Mouse (Mus musculus): ENCODE results near the gene Tmem189.
"Not testable (repeated sequence)": the region's sequence is repeated elsewhere in the genome, so short reads cannot be mapped to it uniquely, and the experiment has no call there.

Gene Tmem189

GRCm38 (mm10) chr2:167622965-167623364, 66.7 kb downstream of the Tmem189 start:
- DNase-seq (ENCODE audit: low read depth, low spot score), result no peak

GRCm38 (mm10) chr2:167622352-167622751, 67.3 kb downstream of the Tmem189 start:
- DNase-seq (ENCODE audit: low read depth, low spot score), result peak; percentile 56

GRCm38 (mm10) chr2:167621255-167622087, 68.2 kb downstream of the Tmem189 start:
- no peak for DNase-seq (ENCODE audit: low read depth, low spot score)

DNA sequence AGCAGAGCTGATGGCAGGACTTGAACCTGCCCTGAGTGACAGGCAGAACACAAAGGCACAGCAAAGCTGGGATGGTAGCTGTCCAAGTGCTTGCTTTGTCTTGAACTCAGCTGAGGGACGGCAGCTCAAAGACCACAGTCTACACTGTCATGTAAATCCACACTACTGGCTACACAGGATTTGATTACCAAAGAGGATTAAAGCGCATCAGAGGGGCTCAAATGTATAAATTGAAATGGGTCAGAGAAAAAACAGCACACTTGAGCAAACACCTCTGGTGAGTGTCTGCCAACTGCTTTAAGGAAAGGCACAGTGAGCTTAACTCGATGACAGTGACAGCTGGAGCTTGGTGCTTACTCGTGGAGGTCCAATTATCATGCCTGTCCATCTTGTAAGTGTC, 72.2 kb downstream of the Tmem189 start:
- no peak for DNase-seq (ENCODE audit: low read depth, low spot score)

GRCm38 (mm10) chr2:167617034-167617433, 72.6 kb downstream of the Tmem189 start:
- no peak for DNase-seq (ENCODE audit: low read depth, low spot score)

- DNase-seq (ENCODE audit: low read depth, low spot score), result not testable (repeated sequence)
Measured at GRCm38 (mm10) chr2:167613335-167613734, 76.3 kb downstream of the Tmem189 start.

- no peak for DNase-seq (ENCODE audit: low read depth, low spot score)
Measured at GRCm38 (mm10) chr2:167612122-167612521, 77.5 kb downstream of the Tmem189 start.

- DNase-seq (ENCODE audit: low read depth, low spot score), result no peak
Measured at GRCm38 (mm10) chr2:167611287-167611686, 78.3 kb downstream of the Tmem189 start.

- no peak for DNase-seq (ENCODE audit: low read depth, low spot score)
Measured at GRCm38 (mm10) chr2:167606745-167607123, 82.9 kb downstream of the Tmem189 start.

DNA sequence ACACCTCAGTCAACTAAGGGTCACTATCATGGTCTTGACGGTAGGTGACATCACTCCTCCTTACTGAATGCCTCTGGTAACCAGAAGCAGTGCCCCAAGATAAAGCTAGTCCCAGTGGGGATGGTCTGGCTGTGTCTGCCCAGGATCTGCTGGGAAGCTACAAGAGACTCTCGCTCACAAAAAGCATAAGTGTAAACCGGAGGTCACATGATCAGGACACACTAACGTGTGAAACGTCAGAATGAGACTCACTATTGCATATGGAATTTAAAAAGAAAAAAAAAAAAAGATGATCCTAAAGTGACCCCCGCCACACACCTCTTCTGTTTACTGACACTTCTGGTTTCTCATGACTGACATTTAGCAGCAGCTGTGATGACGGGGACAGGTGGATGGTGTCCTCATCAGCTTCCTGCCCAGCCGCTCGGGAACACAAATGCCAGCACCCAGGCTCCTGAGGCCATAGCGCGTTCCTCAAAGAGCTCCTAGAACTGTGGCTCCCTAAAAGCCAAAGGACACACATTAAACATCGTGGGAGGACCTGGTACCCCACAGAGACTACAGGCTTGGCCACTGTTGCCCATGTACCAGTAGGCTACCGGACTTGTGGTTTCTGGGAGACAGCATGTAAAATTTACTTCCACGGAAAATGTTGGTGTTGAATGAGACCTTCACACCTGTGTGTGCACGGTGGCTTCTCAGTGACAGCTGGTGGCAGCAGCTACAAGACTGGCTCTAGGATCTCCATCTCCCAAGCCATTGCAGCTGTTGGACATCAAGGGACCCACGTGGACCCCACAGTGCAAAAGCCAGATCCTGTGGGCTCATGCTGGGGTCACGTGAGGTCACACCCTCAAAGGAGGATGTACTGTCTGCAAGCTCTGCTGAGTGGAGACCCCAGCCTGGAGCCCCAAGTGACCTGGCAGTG, 83.5 kb downstream of the Tmem189 start:
- DNase-seq (ENCODE audit: low read depth, low spot score), result no peak

DNA sequence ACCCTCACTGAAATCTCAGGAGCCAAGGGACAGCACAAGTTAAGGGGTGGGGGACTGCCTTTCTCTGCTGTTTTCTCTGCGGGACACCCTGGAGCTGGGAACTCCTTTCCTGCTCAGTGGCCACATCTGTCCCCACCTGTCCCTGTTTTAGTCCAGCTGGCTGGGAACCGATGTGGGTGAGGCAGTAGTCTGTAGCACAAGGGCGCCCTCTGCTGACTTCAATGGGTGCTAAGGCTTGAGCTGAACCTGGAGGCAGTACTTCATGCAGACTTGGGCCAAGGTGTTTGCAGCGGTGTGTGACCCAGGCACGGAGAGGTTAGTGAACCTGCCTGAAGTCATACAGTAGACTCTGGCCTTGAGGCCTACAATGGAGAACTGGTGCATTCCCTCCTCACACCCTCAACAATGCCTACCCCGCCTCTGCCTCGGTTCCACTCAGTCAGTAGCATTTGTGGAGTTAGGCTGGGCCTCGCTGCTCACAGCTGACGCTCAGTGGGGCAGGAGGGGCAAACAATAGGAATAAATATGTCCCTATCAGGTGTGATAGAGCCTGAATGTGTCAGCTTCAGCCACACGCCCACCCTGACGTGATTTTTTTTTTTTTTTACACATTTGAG, 84.3 kb downstream of the Tmem189 start:
- DNase-seq (ENCODE audit: low read depth, low spot score), result peak; percentile 91

DNA sequence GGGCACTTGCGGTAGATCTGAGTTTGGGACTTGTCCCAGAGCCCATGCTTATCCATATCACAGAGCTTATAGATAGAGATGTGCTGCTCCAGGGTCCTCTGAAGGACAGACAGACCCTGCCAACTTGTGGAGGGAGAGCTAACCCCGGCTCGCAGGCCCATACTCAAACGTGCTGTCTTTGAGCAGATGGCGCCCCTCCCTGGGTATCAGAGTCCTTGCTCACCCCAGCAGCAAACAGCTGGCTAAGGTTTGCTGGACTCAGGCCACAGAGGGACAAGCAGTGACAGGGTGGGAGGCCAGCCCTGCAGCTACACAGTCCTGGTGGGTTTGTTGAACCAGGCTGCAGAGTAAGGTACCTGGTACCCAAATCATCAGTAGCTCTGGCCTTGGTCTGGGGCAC, 86.6 kb downstream of the Tmem189 start:
- DNase-seq (ENCODE audit: low read depth, low spot score), result no peak

DNA sequence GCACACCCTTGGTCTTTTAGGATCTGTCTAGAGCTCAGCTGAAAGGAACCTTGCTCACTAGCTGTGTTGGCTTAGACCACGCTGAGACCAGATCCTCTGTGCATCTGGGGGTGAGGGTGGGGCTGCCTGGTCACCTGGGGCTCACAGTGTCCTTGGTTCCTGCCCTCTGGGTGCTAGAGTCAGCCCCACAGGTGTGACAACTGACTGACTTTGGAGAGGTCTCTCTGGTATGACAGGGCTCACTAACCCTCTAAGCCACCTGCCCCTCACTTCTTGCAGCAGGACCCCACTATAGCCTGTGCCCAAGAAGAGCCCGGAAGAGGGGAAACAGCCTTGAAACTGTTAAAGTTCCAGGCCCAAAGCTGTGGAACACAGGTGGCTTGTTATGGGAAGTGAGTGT, 87.3 kb downstream of the Tmem189 start:
- no peak for DNase-seq (ENCODE audit: low read depth, low spot score)

DNA sequence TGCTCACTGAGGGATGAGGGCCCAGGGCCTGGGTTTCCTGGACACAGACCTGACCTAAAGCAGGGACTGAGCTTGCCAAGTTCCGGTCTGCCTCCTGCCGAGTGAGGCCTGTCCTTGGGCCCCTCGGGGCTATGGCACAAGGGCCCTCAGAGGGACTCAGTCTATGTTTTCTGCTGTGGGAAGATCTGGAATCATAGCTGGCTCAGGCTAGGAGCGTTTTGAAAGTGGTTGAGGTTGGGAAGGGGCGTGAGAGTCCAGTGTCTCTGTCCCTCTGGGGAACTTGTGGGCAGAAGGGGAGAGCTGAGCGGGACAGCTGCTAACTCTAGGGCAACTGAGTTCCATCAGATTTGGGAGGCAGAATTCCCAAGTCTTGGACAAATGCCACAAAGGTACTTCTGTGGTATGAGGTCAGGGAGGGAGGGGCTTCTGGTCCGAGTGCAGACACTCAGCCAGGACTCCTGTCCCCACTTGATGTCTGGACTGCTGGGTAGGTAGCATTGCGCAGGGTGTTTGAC, 89.1 kb downstream of the Tmem189 start:
- DNase-seq (ENCODE audit: low read depth, low spot score), result no peak

- DNase-seq (ENCODE audit: low read depth, low spot score), result no peak
Measured at GRCm38 (mm10) chr2:167599917-167600316, 89.7 kb downstream of the Tmem189 start.

- no peak for DNase-seq (ENCODE audit: low read depth, low spot score)
Measured at GRCm38 (mm10) chr2:167599195-167599594, 90.4 kb downstream of the Tmem189 start.

- DNase-seq (ENCODE audit: low read depth, low spot score), result no peak
Measured at GRCm38 (mm10) chr2:167597492-167598186, 92.0 kb downstream of the Tmem189 start.

- DNase-seq (ENCODE audit: low read depth, low spot score), result no peak
Measured at GRCm38 (mm10) chr2:167596726-167597491, 92.7 kb downstream of the Tmem189 start.

- DNase-seq (ENCODE audit: low read depth, low spot score), result no peak
Measured at GRCm38 (mm10) chr2:167596262-167596661, 93.4 kb downstream of the Tmem189 start.

GRCm38 (mm10) chr2:167595761-167596171, 93.9 kb downstream of the Tmem189 start:
- DNase-seq (ENCODE audit: low read depth, low spot score), result peak; percentile 63

Measured in skeletal muscle tissue, adult 2 months (tissue).